Mouse (Mus musculus) testis, adult 2 months (tissue): Measurements from ENCODE around the gene Tmem219.

Source experiments
- CTCF ChIP-seq: fragments of 200-500 bp; IDR thresholded peaks from 2 replicates; pipeline ENCODE4 v1.5.1; 2012; ENCODE audit warnings: low read depth, mild to moderate bottlenecking, inconsistent platforms, low read length, moderate library complexity; ENCODE audit not compliant: control insufficient read depth, insufficient read depth, insufficient replicate concordance
- POLR2A ChIP-seq: fragments of 200-500 bp; IDR thresholded peaks from 2 replicates; pipeline ENCODE4 v1.6.1; 2012; ENCODE audit warnings: low read depth, mild to moderate bottlenecking, inconsistent platforms, low read length, moderate library complexity; ENCODE audit not compliant: control insufficient read depth

DNA sequence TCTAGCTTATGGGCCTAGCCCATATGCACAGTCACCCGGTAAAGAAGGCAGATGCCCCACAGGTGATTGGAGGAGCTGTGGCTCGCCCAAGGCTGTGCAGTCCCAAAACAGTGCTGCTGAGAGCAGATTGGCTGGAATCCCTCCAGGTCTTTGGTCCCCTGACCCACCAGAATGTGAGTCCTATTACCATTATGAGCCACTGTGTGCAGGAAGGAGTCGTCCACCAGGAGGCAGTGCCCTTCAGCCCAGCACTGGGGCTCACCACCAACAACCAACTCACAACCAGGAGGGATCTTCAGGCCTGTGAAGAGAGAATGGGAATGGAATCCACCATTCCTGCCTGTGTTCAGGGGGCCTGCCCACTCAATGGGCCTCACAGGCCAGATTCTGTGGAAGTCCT is 23.8 kb upstream of the Tmem219 start:
- peak; percentile 46; the same call in 1 of the 2 replicates for TF ChIP-seq CTCF
- TF ChIP-seq POLR2A: no peak
